Mouse (Mus musculus) limb, embryonic 12.5 days (tissue): ENCODE results near the gene Dcaf15. TPM values are rescaled to one million over a fixed set of nuclear protein-coding genes. Genes with fewer than 3 reads are reported as not detected.

ENCODE experiments used
- ATAC-seq: fragments of 200-750 bp; cut with Nextera tagmentation; 2 replicates; pipeline ENCODE4 v1.8.0; 2017; ENCODE audit warnings: low read depth, moderate TSS enrichment; ENCODE audit not compliant: insufficient number of reproducible peaks, insufficient read depth, low FRiP score, low TSS enrichment
- H3K27ac ChIP-seq: fragments of 300-500 bp; sonication (generic); 2 replicates; pipeline ENCODE4 v1.5.1; 2016; ENCODE audit warnings: mild to moderate bottlenecking, moderate library complexity
- H3K27me3 ChIP-seq: fragments of 300-500 bp; sonication (generic); 2 replicates; pipeline ENCODE4 v1.6.1; 2016; ENCODE audit warnings: mild to moderate bottlenecking, moderate library complexity
- H3K36me3 ChIP-seq: fragments of 300-500 bp; sonication (generic); 2 replicates; pipeline ENCODE4 v1.6.1; 2016; ENCODE audit warnings: mild to moderate bottlenecking, moderate library complexity
- H3K4me1 ChIP-seq: fragments of 300-500 bp; sonication (generic); replicated peaks from 2 replicates; pipeline ENCODE4 v1.6.1; 2016
- H3K4me2 ChIP-seq: fragments of 300-500 bp; sonication (generic); 2 replicates; pipeline ENCODE4 v1.6.1; 2016; ENCODE audit warnings: mild to moderate bottlenecking, moderate library complexity
- H3K4me3 ChIP-seq: fragments of 300-500 bp; sonication (generic); replicated peaks from 2 replicates; pipeline ENCODE4 v1.5.1; 2016; ENCODE audit warnings: mild to moderate bottlenecking
- H3K9ac ChIP-seq: fragments of 300-500 bp; sonication (generic); replicated peaks from 2 replicates; pipeline ENCODE4 v1.6.1; 2016; ENCODE audit warnings: mild to moderate bottlenecking, moderate library complexity
- H3K9me3 ChIP-seq: fragments of 300-500 bp; sonication (generic); 2 replicates; pipeline ENCODE4 v1.6.1; 2016; ENCODE audit warnings: mild to moderate bottlenecking, moderate library complexity
- WGBS: fragments of 180-500 bp; shearing (Covaris S2); methylation state at CpG from one replicate; pipeline ENCODE4 v1.1.7; 2016; 5-methylcytosine and 5-hydroxymethylcytosine counted together
- polyA plus RNA-seq: library from polyadenylated mRNA; unstranded; fragments of >200 nt; fragmentation: Nextera tagmentation; extraction: Ambion mirVana; gene quantifications from 2 replicates; pipeline ENCODE4 v1.2.1, GENCODE M21; 2016

Dcaf15 gene
- polyA plus RNA-seq, 1 experiment from 2014 or later: 17.0 TPM

DNA sequence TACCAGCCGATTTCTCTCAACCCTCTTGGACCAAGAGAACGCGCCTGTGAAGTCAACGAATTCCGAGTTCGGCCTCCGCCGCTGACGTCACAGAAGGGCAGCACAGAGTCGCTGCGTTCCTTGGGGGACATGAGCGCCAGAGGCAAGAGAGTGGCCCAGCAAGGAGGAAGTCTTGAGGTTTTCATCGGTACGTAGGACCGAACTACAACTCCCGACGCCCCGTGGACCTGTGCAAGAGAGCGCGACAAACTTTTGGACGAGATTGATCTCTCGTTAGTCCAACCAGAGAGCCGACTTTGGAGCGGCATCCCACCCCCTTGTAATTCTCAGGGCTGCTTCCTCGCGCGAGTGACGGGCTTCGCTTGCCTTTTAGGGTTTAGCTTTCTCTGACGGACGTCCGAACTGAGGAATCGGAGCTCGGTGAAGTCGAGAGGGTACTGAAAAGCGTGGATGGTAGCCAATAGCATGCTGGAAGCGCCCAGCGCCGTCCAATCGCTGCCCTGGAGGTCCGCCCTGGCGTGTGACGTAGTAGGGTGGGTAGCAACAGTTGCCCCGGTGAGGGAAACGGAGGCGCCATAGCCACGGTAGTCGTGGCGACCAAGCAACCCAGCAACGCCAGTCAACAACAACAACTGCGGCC is 38.2 kb downstream of the Dcaf15 start, which contains the start of gene Rfx1:
Rfx1 (plus strand) TSS at position 544 of the 640 bp plus-strand sequence.
- Histone ChIP-seq H3K9ac (peak within 1 kb of the TSS; percentile 86), H3K36me3 (no peaks in the 10 kb centered on the region), H3K27me3 (no peaks in the 10 kb centered on the region), H3K27ac (peak within 1 kb of the TSS; percentile 98), H3K4me3 (peak within 1 kb of the TSS; percentile 91), H3K9me3 (no peaks in the 10 kb centered on the region), H3K4me1 (peaks cover 23% of the 10 kb centered on the region), H3K4me2 (peak within 1 kb of the TSS; percentile 68)
- WGBS: under 1% methylated on average over 48 of the region's 51 CpGs
- ATAC-seq: peak; percentile 99

DNA sequence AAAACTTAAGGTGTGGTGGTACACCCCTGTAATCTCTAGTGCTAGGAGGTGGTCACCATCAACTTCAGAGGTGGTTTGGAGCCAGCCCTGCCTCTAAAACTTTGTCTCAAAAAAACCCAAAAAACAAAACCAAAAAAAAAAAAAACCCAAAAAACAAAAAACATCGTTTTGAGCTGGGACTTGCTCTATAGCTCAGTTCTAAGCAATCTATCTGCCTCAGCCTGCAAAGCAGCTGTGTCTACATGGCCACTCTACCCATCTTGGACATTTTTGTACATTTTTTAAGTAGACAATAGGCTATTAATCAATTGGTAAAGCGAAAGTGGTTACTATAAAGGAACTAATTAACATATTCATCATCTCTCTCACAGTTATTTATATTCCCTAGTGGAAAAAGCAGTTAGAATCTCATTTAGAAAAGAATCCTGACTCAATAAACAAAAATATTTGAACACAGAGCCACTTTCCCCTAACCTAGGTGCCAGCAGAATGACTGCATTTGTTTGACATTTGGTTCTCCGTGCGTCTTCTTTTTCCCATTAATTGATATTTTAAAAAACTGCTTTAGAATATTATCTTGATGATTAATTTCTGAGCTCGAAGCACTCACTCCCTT is 39.0 kb downstream of the Dcaf15 start:
- H3K4me1 ChIP-seq: peaks cover 22% of the 10 kb centered on the region
- no peaks in the 10 kb centered on the region for H3K36me3 ChIP-seq
- H3K27me3 ChIP-seq: no peaks in the 10 kb centered on the region
- WGBS: 34% methylated on average over 5 of the region's 5 CpGs
- H3K4me2 ChIP-seq: peak overlapping the region; percentile 68
- peak overlapping the region; percentile 68 for H3K9ac ChIP-seq
- peak overlapping the region; percentile 91 for H3K4me3 ChIP-seq
- ATAC-seq: no peak
- H3K27ac ChIP-seq: peak overlapping the region; percentile 86
- no peaks in the 10 kb centered on the region for H3K9me3 ChIP-seq

DNA sequence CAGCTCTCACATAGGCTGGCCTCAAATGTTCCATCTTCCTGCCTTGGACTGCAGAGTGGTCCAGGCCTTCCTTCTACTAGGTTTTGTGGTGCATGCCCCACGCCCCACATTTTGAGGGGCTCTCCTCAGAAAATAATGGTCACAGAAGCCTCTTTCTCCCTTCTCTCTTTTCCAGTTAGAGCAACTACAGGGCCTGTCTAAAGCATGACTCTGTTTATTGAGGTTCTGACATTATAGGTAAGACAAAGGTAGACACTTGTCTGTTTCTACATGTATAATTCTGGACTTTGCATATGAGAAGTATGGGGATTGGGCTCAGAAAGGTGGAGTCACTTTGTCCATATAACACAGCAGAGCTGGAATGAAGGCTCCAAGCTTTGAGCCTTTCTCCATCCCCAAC is 39.5 kb downstream of the Dcaf15 start, which contains the start of gene Gm10643:
Gm10643 (minus strand) TSS at position 101 of the 400 bp plus-strand sequence.
- Histone ChIP-seq H3K9me3 (no peaks in the 10 kb centered on the region), H3K27ac (peak within 1 kb of the TSS; percentile 86), H3K27me3 (no peaks in the 10 kb centered on the region), H3K4me1 (peaks cover 22% of the 10 kb centered on the region), H3K4me3 (peak within 1 kb of the TSS; percentile 91), H3K4me2 (peak within 1 kb of the TSS; percentile 68), H3K9ac (peak within 1 kb of the TSS; percentile 68), H3K36me3 (no peaks in the 10 kb centered on the region)
- ATAC-seq: no peak
- 87% methylated on average over 1 of the region's 1 CpGs for WGBS

DNA sequence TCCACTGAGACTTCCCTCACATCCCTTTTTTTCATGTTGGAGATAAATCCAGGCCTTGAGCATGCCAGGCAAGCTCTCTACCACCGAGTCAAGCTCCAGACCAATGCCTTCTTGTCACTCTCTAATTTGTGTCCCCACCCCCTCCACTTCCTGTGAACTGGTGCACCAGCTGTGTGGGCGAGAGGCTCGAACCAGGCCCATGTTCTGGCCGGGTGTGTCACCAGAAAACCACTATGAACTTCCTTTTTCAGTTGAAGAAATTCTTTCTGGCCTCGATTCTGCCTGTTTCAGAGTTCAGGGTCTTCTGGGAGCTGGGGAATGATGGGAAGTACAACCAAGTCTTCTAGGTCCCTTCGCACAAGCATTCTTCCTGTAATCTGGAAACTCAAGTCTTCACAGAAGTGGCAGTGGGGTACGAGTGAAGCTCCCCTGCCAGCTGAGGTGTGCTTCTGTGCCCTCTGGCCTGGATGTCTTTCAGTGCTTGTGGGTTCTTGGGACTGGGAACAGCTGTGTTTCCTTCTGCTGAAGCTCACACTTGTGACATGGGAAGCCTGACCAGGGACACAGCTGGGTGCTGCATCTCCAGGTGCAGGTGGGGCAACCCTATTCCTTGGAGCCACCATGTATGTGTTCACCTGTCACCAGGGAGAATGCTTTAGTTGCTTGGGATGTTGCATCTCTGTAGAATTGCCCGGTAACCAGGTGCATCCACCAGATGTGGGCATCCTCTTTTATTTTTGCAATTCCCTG is 40.5 kb downstream of the Dcaf15 start:
- H3K36me3 ChIP-seq: no peaks in the 10 kb centered on the region
- peaks cover 12% of the 10 kb centered on the region for H3K4me1 ChIP-seq
- H3K27me3 ChIP-seq: no peaks in the 10 kb centered on the region
- 71% methylated on average over 8 of the region's 8 CpGs for WGBS
- H3K9ac ChIP-seq: no peak overlapping the region
- no peak for ATAC-seq
- H3K4me3 ChIP-seq: no peak overlapping the region
- H3K4me2 ChIP-seq: no peak overlapping the region
- no peak overlapping the region for H3K27ac ChIP-seq
- no peaks in the 10 kb centered on the region for H3K9me3 ChIP-seq

DNA sequence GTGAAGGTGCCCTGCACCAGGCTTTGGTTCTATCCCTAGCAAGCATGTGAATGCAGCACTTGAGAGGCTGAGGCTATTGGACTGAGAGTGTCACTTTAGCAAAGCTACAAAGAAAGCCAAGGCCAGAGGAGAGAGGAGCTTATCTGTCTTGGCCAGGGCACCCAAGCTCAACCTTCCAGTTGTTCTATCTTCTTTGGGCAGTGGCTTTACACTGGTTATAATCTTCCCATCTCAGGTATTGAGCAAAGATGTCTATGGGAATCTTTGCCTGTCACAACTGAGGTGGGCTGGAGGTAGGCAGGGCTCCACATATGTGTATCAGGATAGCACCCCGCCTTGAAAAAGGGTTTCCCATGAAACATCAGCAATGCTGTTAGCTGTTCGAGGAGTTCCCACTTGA is 44.3 kb downstream of the Dcaf15 start:
- no peak overlapping the region for H3K9ac ChIP-seq
- no peak for ATAC-seq
- H3K4me3 ChIP-seq: no peak overlapping the region
- no peaks in the 10 kb centered on the region for H3K36me3 ChIP-seq
- H3K27me3 ChIP-seq: no peaks in the 10 kb centered on the region
- no peak overlapping the region for H3K27ac ChIP-seq
- no peak overlapping the region for H3K4me2 ChIP-seq
- H3K9me3 ChIP-seq: 0 out of 2 replicates have a peak, but pooled peaks cover 4% of the 10 kb centered on the region
- no peaks in the 10 kb centered on the region for H3K4me1 ChIP-seq
- WGBS: 88% methylated on average over 2 of the region's 2 CpGs

DNA sequence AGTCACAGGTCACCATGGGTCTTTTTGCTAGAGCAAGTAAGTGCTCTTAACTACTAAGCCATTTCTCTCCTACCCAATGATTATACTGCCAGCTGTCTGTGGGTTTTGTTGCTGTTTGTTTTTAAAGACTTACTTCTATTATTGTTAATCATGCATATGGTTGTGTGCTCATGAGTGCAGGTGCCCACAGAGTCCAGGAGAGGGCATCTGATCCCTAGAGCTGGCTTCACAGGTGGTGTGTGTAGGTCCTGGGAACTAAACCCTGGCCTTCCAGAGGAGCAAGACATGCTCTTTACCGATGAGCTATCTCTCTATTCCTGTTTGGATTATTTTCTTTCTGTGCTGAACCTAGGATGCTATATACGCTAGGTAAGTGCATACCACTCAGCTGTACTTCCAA is 45.3 kb downstream of the Dcaf15 start:
- no peak for ATAC-seq
- Histone ChIP-seq H3K4me1 (no peaks in the 10 kb centered on the region), H3K27me3 (no peaks in the 10 kb centered on the region), H3K27ac (no peak overlapping the region), H3K9ac (no peak overlapping the region), H3K9me3 (0 out of 2 replicates have a peak, but pooled peaks cover 5% of the 10 kb centered on the region), H3K36me3 (no peaks in the 10 kb centered on the region), H3K4me2 (no peak overlapping the region), H3K4me3 (no peak overlapping the region)
- WGBS: 96% methylated on average over 2 of the region's 2 CpGs

DNA sequence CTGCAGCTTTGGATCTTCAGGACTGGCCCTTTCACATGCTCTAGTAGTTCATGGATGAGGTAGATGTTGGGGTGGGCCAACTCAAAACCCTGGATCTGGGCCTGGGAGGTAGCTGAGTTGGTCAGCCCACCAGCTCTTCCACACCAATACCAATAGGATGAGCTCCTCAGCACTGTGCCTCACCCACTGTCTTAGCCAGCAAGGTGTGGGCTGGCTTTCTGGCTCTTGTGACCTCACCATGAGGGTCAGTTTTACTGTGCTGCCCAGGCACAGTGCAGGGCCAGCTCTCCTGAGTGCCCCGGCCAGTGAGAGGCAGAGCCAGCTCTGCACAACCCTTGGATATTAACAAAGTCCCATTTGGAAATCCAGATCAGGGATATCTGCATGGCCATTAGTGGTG is 46.7 kb downstream of the Dcaf15 start:
- H3K9me3 ChIP-seq: 0 out of 2 replicates have a peak, but pooled peaks cover 5% of the 10 kb centered on the region
- WGBS: 90% methylated on average over 1 of the region's 1 CpGs
- no peak overlapping the region for H3K27ac ChIP-seq
- H3K4me2 ChIP-seq: no peak overlapping the region
- H3K4me1 ChIP-seq: no peaks in the 10 kb centered on the region
- no peak overlapping the region for H3K4me3 ChIP-seq
- H3K36me3 ChIP-seq: no peaks in the 10 kb centered on the region
- ATAC-seq: no peak
- H3K27me3 ChIP-seq: no peaks in the 10 kb centered on the region
- no peak overlapping the region for H3K9ac ChIP-seq

DNA sequence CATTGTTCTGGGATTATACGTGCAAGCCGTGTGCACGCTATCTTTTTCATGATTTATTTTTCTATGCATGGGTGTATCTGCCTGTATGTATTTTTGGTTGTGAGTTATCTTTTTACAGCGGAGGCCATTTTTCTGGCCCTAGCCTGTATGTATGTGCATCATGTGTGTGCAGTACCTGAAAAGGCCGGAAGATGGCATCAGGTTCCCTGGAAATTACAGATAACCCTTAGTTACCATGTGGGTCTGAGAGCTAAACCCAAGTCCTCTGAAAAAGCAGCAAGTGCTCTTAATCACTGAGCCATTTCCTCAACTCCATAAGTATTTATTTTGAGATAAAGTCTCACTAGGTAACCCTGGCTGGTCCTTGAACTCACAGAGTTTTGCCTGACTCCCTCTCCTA is 51.3 kb downstream of the Dcaf15 start:
- Histone ChIP-seq H3K4me3 (no peak overlapping the region), H3K9me3 (0 out of 2 replicates have a peak, but pooled peaks cover 5% of the 10 kb centered on the region), H3K4me1 (0 out of 2 replicates have a peak, but pooled peaks cover 7% of the 10 kb centered on the region), H3K4me2 (no peak overlapping the region), H3K27me3 (0 out of 2 replicates have a peak, but pooled peaks cover 7% of the 10 kb centered on the region), H3K36me3 (no peaks in the 10 kb centered on the region), H3K27ac (no peak overlapping the region), H3K9ac (no peak overlapping the region)
- WGBS: 95% methylated on average over 5 of the region's 5 CpGs
- no peak for ATAC-seq

DNA sequence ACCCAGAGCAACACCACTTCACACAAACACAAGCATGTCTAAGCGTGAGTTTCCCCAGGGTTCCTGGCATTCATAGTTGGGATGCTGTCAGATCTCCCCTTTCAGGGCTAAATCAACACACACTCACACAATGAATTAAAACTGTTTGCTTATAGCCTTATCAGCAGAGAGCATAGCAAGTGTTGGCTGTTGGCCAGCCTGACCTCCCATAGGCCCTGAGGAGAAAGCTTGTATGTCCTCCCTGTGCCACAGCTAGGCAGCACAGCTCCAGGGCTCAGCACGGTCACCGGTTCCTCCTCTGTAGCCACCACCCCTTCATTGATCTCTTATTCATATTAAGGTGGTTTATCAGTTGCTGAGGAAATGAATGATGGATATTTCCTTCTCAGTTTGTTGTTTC is 51.8 kb downstream of the Dcaf15 start:
- 86% methylated on average over 3 of the region's 3 CpGs for WGBS
- no peak overlapping the region for H3K4me2 ChIP-seq
- H3K9ac ChIP-seq: no peak overlapping the region
- H3K4me1 ChIP-seq: 0 out of 2 replicates have a peak, but pooled peaks cover 9% of the 10 kb centered on the region
- no peaks in the 10 kb centered on the region for H3K36me3 ChIP-seq
- ATAC-seq: no peak
- 0 out of 2 replicates have a peak, but pooled peaks cover 5% of the 10 kb centered on the region for H3K9me3 ChIP-seq
- H3K27me3 ChIP-seq: 0 out of 2 replicates have a peak, but pooled peaks cover 7% of the 10 kb centered on the region
- no peak overlapping the region for H3K4me3 ChIP-seq
- no peak overlapping the region for H3K27ac ChIP-seq

DNA sequence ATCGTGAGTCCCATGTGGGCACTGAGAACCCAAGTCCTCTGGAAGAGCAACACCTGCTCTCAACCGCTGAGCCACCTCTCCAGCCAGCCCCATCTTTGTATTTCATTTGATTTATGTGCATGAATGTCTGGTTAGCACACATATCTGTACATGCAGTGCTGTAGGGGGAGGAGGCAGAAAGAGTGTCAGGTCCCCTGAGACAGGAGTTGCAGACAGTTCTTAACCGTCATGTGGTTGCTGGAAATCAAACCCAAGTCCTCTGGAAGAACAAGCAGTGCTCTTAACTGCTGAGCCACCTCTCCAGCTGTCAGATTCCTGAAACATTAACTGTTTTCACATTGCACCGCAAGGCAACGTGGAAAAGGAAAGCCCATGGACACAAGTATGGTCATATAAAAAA is 56.4 kb downstream of the Dcaf15 start:
- WGBS: 56% methylated on average over 5 of the region's 5 CpGs
- Histone ChIP-seq H3K36me3 (no peaks in the 10 kb centered on the region), H3K9ac (no peak overlapping the region), H3K9me3 (no peaks in the 10 kb centered on the region), H3K27ac (no peak overlapping the region), H3K4me1 (0 out of 2 replicates have a peak, but pooled peaks cover 9% of the 10 kb centered on the region), H3K27me3 (peaks cover 41% of the 10 kb centered on the region), H3K4me2 (no peak overlapping the region), H3K4me3 (no peak overlapping the region)
- 0 out of 2 replicates have a peak, but pooled peaks have one; percentile 15 for ATAC-seq
